8 mouse cellular contexts compared by ENCODE assay signal in the genomic region with DNA sequence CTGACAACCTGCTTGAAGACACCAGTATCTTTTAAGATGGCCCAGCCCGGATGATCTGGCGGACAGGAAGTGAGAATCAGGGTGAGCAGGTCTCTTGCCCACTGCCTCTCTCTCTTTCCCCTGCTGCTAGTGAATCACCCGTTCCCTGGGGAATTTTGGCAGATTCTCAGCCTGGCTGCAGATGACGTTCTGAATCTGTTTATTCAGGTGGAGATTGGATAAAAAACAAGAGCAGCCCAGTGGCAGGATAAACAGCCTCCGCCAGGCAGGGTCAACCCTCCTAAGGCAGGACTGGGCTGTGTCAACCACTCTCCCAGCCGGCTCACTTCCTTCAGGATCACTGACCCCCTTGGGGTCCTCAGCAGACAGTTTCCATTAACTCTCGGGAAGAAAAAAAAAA. TPM values are rescaled to one million over a fixed set of nuclear protein-coding genes. Genes with fewer than 3 reads are reported as not detected.
DNase-seq lines count a peak whose midpoint lies in the region; ATAC-seq and TF ChIP-seq lines count a peak whose summit lies in the region.

No protein-coding gene starts in this region.

- no peak overlapping the region for H3K4me3 ChIP-seq in embryonic fibroblast, embryonic 13.5 days (ENCODE audit: insufficient read depth, low read length)
- H3K4me3 ChIP-seq in intestine, embryonic 16.5 days (ENCODE audit: low read length): no peak overlapping the region
- no peak overlapping the region for H3K4me3 ChIP-seq in liver, postnatal 0 days (ENCODE audit: low read depth, low read length)

- no peak overlapping the region for H3K9ac ChIP-seq in intestine, embryonic 16.5 days (ENCODE audit: low read depth, low read length)
- no peak overlapping the region for H3K9ac ChIP-seq in liver, postnatal 0 days (replicated peaks)

- peak overlapping the region; percentile 53 for H3K27ac ChIP-seq in embryonic fibroblast, embryonic 13.5 days (ENCODE audit: insufficient read depth, low read length)
- no peak overlapping the region for H3K27ac ChIP-seq in intestine, embryonic 16.5 days (ENCODE audit: low read length)
- H3K27ac ChIP-seq in liver, postnatal 0 days (ENCODE audit: low read depth): no peak overlapping the region

- no peaks in the 10 kb centered on the region for H3K27me3 ChIP-seq in intestine, embryonic 16.5 days (replicated peaks; ENCODE audit: control insufficient read depth, insufficient read depth, low read length)
- no peaks in the 10 kb centered on the region for H3K27me3 ChIP-seq in liver, postnatal 0 days (ENCODE audit: insufficient read depth, low read length)

- TF ChIP-seq CTCF in brain, embryonic 14.5 days (IDR thresholded peaks at IDR 0.05; ENCODE audit: borderline replicate concordance, extremely low read depth, insufficient read depth, insufficient read length): no peak
- TF ChIP-seq CTCF in embryonic fibroblast, embryonic 13.5 days (IDR thresholded peaks at IDR 0.05; ENCODE audit: borderline replicate concordance, insufficient read depth, low read length): no peak
- TF ChIP-seq CTCF in liver, postnatal 0 days (IDR thresholded peaks at IDR 0.05; ENCODE audit: low read depth): no peak

- no peak for TF ChIP-seq POLR2A in brain, embryonic 14.5 days (IDR thresholded peaks at IDR 0.05; ENCODE audit: borderline replicate concordance, extremely low read depth, insufficient read depth, insufficient read length, poor library complexity, severe bottlenecking)
- no peak for TF ChIP-seq POLR2A in embryonic fibroblast, embryonic 13.5 days (IDR thresholded peaks at IDR 0.05; ENCODE audit: low read depth, low read length)

- H3K9me3 ChIP-seq in intestine, embryonic 16.5 days (ENCODE audit: control insufficient read depth, low read length): no peaks in the 10 kb centered on the region
- H3K9me3 ChIP-seq in liver, postnatal 0 days (ENCODE audit: low read length): no peaks in the 10 kb centered on the region

- H3K36me3 ChIP-seq in intestine, embryonic 16.5 days (ENCODE audit: control insufficient read depth, insufficient read depth, low read length): no peaks in the 10 kb centered on the region
- H3K36me3 ChIP-seq in liver, postnatal 0 days (replicated peaks; ENCODE audit: insufficient read depth, low read length): no peaks in the 10 kb centered on the region

- peak; percentile 39 for DNase-seq in left cerebral cortex, postnatal 4 days
- no peak for DNase-seq in left cerebral cortex, adult 11 months (ENCODE audit: low spot score)
- peak; percentile 75 for DNase-seq in brain, embryonic 14.5 days (ENCODE audit: low read depth)
- DNase-seq in layer of hippocampus, postnatal 10 days (ENCODE audit: low spot score in 2 of 2): peak; percentile 56 to 59
- no peak for DNase-seq in liver, postnatal 0 days

- H3K4me2 ChIP-seq in intestine, embryonic 16.5 days (ENCODE audit: low read depth, low read length): no peak overlapping the region
- no peak overlapping the region for H3K4me2 ChIP-seq in liver, postnatal 0 days (ENCODE audit: low read depth, low read length)

- peaks cover 32% of the 10 kb centered on the region for H3K4me1 ChIP-seq in embryonic fibroblast, embryonic 13.5 days (ENCODE audit: control insufficient read depth, insufficient read depth, low read length)
- H3K4me1 ChIP-seq in intestine, embryonic 16.5 days (ENCODE audit: control insufficient read depth, insufficient read depth, low read length): peaks cover 38% of the 10 kb centered on the region
- H3K4me1 ChIP-seq in liver, postnatal 0 days (ENCODE audit: insufficient read depth): peaks cover 9% of the 10 kb centered on the region; the same call in 1 of the 2 replicates

- TF ChIP-seq EP300 in liver, postnatal 0 days (IDR thresholded peaks at IDR 0.05; ENCODE audit: low read depth): no peak

- 29% methylated on average over 7 of the region's 7 CpGs for WGBS in intestine, embryonic 16.5 days
- WGBS in liver, postnatal 0 days (ENCODE audit: insufficient replicate concordance): 51% methylated on average over 7 of the region's 7 CpGs

- ATAC-seq in granulocyte monocyte progenitor cell, adult 5-6 weeks (replicated peaks; ENCODE audit: poor library complexity, severe bottlenecking): no peak
- ATAC-seq in intestine, embryonic 16.5 days: no peak
- ATAC-seq in liver, postnatal 0 days: no peak

- intact Hi-C loops in left cerebral cortex, postnatal 4 days (cut with DNase I): no loop called here

RNA-seq across cellular contexts. Expression of a gene that starts 59.7 kb away (rescaled TPM):
- total RNA-seq in left cerebral cortex, postnatal 4 days (2021): 10 to 100 TPM; 28.3 to 32.8 TPM
- 27.4 and 39.1 TPM in 2 replicates for polyA plus RNA-seq in brain, embryonic 14.5 days (2012; rRNA removed)
- 34.6 and 44.5 TPM in 2 replicates for polyA plus RNA-seq in embryonic fibroblast, embryonic 13.5 days (2011; ENCODE audit: insufficient read length, low read depth, missing spikeins)
- total RNA-seq in layer of hippocampus, postnatal 10 days (2021): 10 to 100 TPM; 36.2 to 36.5 TPM
- total RNA-seq in granulocyte monocyte progenitor cell, adult 5-6 weeks (2014; fragmentation: Nextera tagmentation): 0.37 and 2.0 TPM in 2 replicates
- not detected in 2 replicates for total RNA-seq in granulocyte monocyte progenitor cell, adult 5-6 weeks (2017)
- 11.8 and 14.7 TPM in 2 replicates for polyA plus RNA-seq in intestine, embryonic 16.5 days (2015; fragmentation: Nextera tagmentation; extraction: Ambion mirVana)
- 2.5 and 2.9 TPM in 2 replicates for polyA plus RNA-seq in liver, postnatal 0 days (2015; fragmentation: Nextera tagmentation; extraction: Ambion mirVana)

Comparison
In these comparisons a context has a peak if more than half of its experiments do, and no peak if none do; other contexts are left out.
1. DNase-seq: peak in left cerebral cortex, postnatal 4 days (single experiment), brain, embryonic 14.5 days (single experiment) and layer of hippocampus, postnatal 10 days (2 of 2); none in left cerebral cortex, adult 11 months (single experiment) and liver, postnatal 0 days (single experiment).